Mouse (Mus musculus): Measurements from ENCODE around the gene Mapk10. TPM values are rescaled to one million over a fixed set of nuclear protein-coding genes. Genes with fewer than 3 reads are reported as not detected.

Gene Mapk10
- polyA plus RNA-seq, 1 experiment from 2014 or later, result 0.59 TPM

GRCm38 (mm10) chr5:102905441-102906211, 305.5 kb downstream of the Mapk10 start:
- H3K9ac ChIP-seq (ENCODE audit: low read length), result no peak overlapping the region
- no peaks in the 10 kb centered on the region for H3K27me3 ChIP-seq (ENCODE audit: control insufficient read depth, insufficient read depth, low read length)
- no peak overlapping the region for H3K4me2 ChIP-seq (ENCODE audit: low read depth, severe bottlenecking)
- no peaks in the 10 kb centered on the region for H3K4me1 ChIP-seq (ENCODE audit: control insufficient read depth, insufficient read depth, low read length)
- 75% methylated on average over 13 of the region's 13 CpGs for WGBS
- DNase-seq (ENCODE audit: low spot score), result no peak
- H3K36me3 ChIP-seq (ENCODE audit: control insufficient read depth, insufficient read depth, low read length), result no peaks in the 10 kb centered on the region
- H3K4me3 ChIP-seq (ENCODE audit: low read depth, low read length), result no peak overlapping the region
- no peak overlapping the region for H3K27ac ChIP-seq (replicated peaks; ENCODE audit: low read depth, low read length)
- ATAC-seq (ENCODE audit: insufficient number of reproducible peaks, low FRiP score, low TSS enrichment, low read depth), result no peak
- no peaks in the 10 kb centered on the region for H3K9me3 ChIP-seq (ENCODE audit: control insufficient read depth, low read length)

- ATAC-seq (ENCODE audit: insufficient number of reproducible peaks, low FRiP score, low TSS enrichment, low read depth) (no peak), DNase-seq (ENCODE audit: low spot score) (no peak)
- H3K4me3 ChIP-seq (ENCODE audit: low read depth, low read length), result no peak overlapping the region
- H3K9me3 ChIP-seq (ENCODE audit: control insufficient read depth, low read length), result no peaks in the 10 kb centered on the region
- no peaks in the 10 kb centered on the region for H3K36me3 ChIP-seq (ENCODE audit: control insufficient read depth, insufficient read depth, low read length)
- H3K27ac ChIP-seq (replicated peaks; ENCODE audit: low read depth, low read length), result no peak overlapping the region
- no peak overlapping the region for H3K4me2 ChIP-seq (ENCODE audit: low read depth, severe bottlenecking)
- 85% methylated on average over 12 of the region's 12 CpGs for WGBS
- H3K27me3 ChIP-seq (ENCODE audit: control insufficient read depth, insufficient read depth, low read length), result no peaks in the 10 kb centered on the region
- no peak overlapping the region for H3K9ac ChIP-seq (ENCODE audit: low read length)
- H3K4me1 ChIP-seq (ENCODE audit: control insufficient read depth, insufficient read depth, low read length), result no peaks in the 10 kb centered on the region
These were observed 307.1 kb downstream of the Mapk10 start for GRCm38 (mm10) chr5:102904066-102904465.

- no peak overlapping the region for H3K4me3 ChIP-seq (ENCODE audit: low read depth, low read length)
- no peak overlapping the region for H3K9ac ChIP-seq (ENCODE audit: low read length)
- 89% methylated on average over 9 of the region's 9 CpGs for WGBS
- H3K27ac ChIP-seq (replicated peaks; ENCODE audit: low read depth, low read length), result no peak overlapping the region
- no peak overlapping the region for H3K4me2 ChIP-seq (ENCODE audit: low read depth, severe bottlenecking)
- H3K9me3 ChIP-seq (ENCODE audit: control insufficient read depth, low read length), result no peaks in the 10 kb centered on the region
- DNase-seq (ENCODE audit: low spot score) (no peak), ATAC-seq (ENCODE audit: insufficient number of reproducible peaks, low FRiP score, low TSS enrichment, low read depth) (no peak)
- no peaks in the 10 kb centered on the region for H3K4me1 ChIP-seq (ENCODE audit: control insufficient read depth, insufficient read depth, low read length)
- H3K36me3 ChIP-seq (ENCODE audit: control insufficient read depth, insufficient read depth, low read length), result no peaks in the 10 kb centered on the region
- no peaks in the 10 kb centered on the region for H3K27me3 ChIP-seq (ENCODE audit: control insufficient read depth, insufficient read depth, low read length)
These were observed 307.6 kb downstream of the Mapk10 start for GRCm38 (mm10) chr5:102903487-102903886.

DNA sequence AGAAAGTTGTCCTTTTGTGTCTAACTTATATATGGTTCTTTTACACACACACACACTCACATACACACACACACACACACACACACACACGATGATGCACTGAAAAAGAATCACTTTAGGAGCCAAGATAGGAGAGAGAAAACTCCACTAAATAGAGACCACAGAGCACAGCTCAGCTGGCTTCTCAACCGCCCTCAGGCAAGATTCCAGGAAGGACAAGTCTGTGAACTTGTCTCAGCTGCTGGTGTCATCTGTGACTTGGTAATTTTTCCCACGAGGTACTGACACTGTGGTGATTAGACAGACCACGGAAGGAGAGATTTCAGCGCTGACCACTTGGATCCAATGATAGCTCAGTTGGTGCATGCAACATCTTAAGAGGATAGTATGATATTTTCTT, 310.0 kb downstream of the Mapk10 start:
- Histone ChIP-seq H3K4me1 (ENCODE audit: control insufficient read depth, insufficient read depth, low read length) (no peaks in the 10 kb centered on the region), H3K27ac (replicated peaks; ENCODE audit: low read depth, low read length) (no peak overlapping the region), H3K36me3 (ENCODE audit: control insufficient read depth, insufficient read depth, low read length) (no peaks in the 10 kb centered on the region), H3K9me3 (ENCODE audit: control insufficient read depth, low read length) (no peaks in the 10 kb centered on the region), H3K4me2 (ENCODE audit: low read depth, severe bottlenecking) (no peak overlapping the region), H3K27me3 (ENCODE audit: control insufficient read depth, insufficient read depth, low read length) (no peaks in the 10 kb centered on the region), H3K4me3 (ENCODE audit: low read depth, low read length) (no peak overlapping the region), H3K9ac (ENCODE audit: low read length) (no peak overlapping the region)
- no peak for ATAC-seq (ENCODE audit: insufficient number of reproducible peaks, low FRiP score, low TSS enrichment, low read depth)
- no peak for DNase-seq (ENCODE audit: low spot score)
- 80% methylated on average over 5 of the region's 5 CpGs for WGBS

DNA sequence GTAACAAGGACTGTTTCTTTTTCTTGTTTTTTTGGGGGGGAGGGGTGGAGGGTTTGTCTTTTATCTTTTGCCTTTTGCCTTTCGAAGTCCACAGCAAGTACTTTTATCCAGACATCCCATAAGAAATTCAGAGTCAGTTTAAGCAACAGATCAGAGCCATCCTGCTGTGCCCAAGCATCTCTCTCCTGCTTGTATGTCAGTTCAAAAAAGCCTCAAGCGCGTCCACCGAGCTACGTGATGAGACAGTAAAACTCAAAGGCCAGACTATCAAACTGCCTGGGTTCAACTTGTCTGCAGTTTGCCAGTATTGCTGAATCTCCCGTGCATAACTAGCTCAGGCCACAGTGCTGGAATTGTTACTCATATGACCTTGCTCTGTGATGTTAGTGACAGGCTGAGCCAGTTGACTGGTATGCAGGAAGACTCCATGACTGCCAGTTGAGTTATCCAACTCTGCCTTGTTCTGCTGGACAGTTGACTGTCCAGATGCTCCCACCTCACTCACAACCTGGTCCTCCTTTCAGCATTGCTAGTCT, 311.4 kb downstream of the Mapk10 start:
- no peaks in the 10 kb centered on the region for H3K36me3 ChIP-seq (ENCODE audit: control insufficient read depth, insufficient read depth, low read length)
- no peak overlapping the region for H3K9ac ChIP-seq (ENCODE audit: low read length)
- no peaks in the 10 kb centered on the region for H3K27me3 ChIP-seq (ENCODE audit: control insufficient read depth, insufficient read depth, low read length)
- ATAC-seq (ENCODE audit: insufficient number of reproducible peaks, low FRiP score, low TSS enrichment, low read depth) (no peak), DNase-seq (ENCODE audit: low spot score) (no peak)
- H3K4me2 ChIP-seq (ENCODE audit: low read depth, severe bottlenecking), result no peak overlapping the region
- no peak overlapping the region for H3K4me3 ChIP-seq (ENCODE audit: low read depth, low read length)
- H3K9me3 ChIP-seq (ENCODE audit: control insufficient read depth, low read length), result no peaks in the 10 kb centered on the region
- H3K27ac ChIP-seq (replicated peaks; ENCODE audit: low read depth, low read length), result no peak overlapping the region
- WGBS, result 88% methylated on average over 6 of the region's 6 CpGs
- H3K4me1 ChIP-seq (ENCODE audit: control insufficient read depth, insufficient read depth, low read length), result no peaks in the 10 kb centered on the region

DNA sequence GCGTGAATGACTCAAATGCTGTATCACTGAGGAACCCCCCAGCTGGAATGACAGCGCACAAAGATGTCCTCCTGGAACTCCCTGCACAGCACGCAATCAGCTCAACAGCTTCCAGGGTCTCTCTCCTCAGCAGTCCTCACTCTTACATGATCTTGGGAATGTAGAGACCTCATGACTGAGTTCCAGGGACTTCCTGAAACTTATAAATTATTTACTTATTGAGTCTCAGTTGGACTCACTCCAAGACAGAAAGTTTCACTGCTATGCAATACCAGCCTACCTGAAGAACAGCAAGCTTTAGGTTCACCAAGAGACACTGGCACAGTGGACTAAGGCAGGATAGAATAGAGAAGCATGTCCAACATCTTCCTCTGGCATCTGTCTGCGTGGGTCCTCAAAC, 312.8 kb downstream of the Mapk10 start:
- Histone ChIP-seq H3K9me3 (ENCODE audit: control insufficient read depth, low read length) (no peaks in the 10 kb centered on the region), H3K27me3 (ENCODE audit: control insufficient read depth, insufficient read depth, low read length) (no peaks in the 10 kb centered on the region), H3K4me1 (ENCODE audit: control insufficient read depth, insufficient read depth, low read length) (no peaks in the 10 kb centered on the region), H3K27ac (replicated peaks; ENCODE audit: low read depth, low read length) (no peak overlapping the region), H3K4me2 (ENCODE audit: low read depth, severe bottlenecking) (no peak overlapping the region), H3K4me3 (ENCODE audit: low read depth, low read length) (no peak overlapping the region), H3K36me3 (ENCODE audit: control insufficient read depth, insufficient read depth, low read length) (no peaks in the 10 kb centered on the region), H3K9ac (ENCODE audit: low read length) (no peak overlapping the region)
- 93% methylated on average over 4 of the region's 4 CpGs for WGBS
- DNase-seq (ENCODE audit: low spot score) (no peak), ATAC-seq (ENCODE audit: insufficient number of reproducible peaks, low FRiP score, low TSS enrichment, low read depth) (no peak)

DNA sequence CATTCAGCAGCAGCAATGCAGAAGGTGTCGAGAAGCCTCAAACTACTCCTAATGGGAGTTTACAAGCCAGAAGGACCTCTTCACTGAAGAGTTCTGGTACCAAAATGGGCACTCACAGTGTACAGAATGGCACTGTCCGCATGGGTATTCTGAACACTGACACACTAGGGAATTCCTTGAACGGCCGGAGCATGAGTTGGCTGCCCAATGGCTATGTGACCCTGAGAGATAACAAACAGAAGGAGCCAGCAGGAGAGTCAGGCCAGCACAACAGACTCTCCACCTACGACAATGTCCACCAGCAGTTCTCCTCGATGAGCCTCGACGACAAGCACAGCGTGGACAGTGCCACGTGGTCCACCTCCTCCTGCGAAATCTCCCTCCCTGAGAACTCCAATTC, 318.9 kb downstream of the Mapk10 start:
- WGBS, result 94% methylated on average over 11 of the region's 11 CpGs
- Histone ChIP-seq H3K4me3 (ENCODE audit: low read depth, low read length) (no peak overlapping the region), H3K4me2 (ENCODE audit: low read depth, severe bottlenecking) (no peak overlapping the region), H3K27me3 (ENCODE audit: control insufficient read depth, insufficient read depth, low read length) (no peaks in the 10 kb centered on the region), H3K9ac (ENCODE audit: low read length) (no peak overlapping the region), H3K27ac (replicated peaks; ENCODE audit: low read depth, low read length) (no peak overlapping the region), H3K36me3 (ENCODE audit: control insufficient read depth, insufficient read depth, low read length) (no peaks in the 10 kb centered on the region), H3K9me3 (ENCODE audit: control insufficient read depth, low read length) (no peaks in the 10 kb centered on the region), H3K4me1 (ENCODE audit: control insufficient read depth, insufficient read depth, low read length) (no peaks in the 10 kb centered on the region)
- ATAC-seq (ENCODE audit: insufficient number of reproducible peaks, low FRiP score, low TSS enrichment, low read depth), result no peak
- no peak for DNase-seq (ENCODE audit: low spot score)

DNA sequence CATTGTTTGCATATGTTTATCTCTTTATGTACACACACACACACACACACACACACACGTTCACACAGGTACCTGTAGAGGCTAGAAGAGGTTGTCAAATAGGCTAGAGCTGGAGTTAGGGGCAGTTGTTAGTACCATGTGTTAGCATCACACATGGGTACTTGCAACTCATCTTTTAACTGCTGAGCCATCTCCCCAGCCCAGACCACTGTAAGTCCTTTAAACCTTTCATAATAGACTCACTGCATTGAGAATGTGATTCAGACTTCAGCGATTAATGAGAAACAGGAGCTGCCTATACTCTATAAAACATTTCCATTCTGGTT, 322.0 kb downstream of the Mapk10 start:
- Histone ChIP-seq H3K4me3 (ENCODE audit: low read depth, low read length) (no peak overlapping the region), H3K27me3 (ENCODE audit: control insufficient read depth, insufficient read depth, low read length) (no peaks in the 10 kb centered on the region), H3K4me2 (ENCODE audit: low read depth, severe bottlenecking) (no peak overlapping the region), H3K9ac (ENCODE audit: low read length) (no peak overlapping the region), H3K27ac (replicated peaks; ENCODE audit: low read depth, low read length) (no peak overlapping the region), H3K4me1 (ENCODE audit: control insufficient read depth, insufficient read depth, low read length) (no peaks in the 10 kb centered on the region), H3K9me3 (ENCODE audit: control insufficient read depth, low read length) (no peaks in the 10 kb centered on the region), H3K36me3 (ENCODE audit: control insufficient read depth, insufficient read depth, low read length) (no peaks in the 10 kb centered on the region)
- ATAC-seq (ENCODE audit: insufficient number of reproducible peaks, low FRiP score, low TSS enrichment, low read depth) (no peak), DNase-seq (ENCODE audit: low spot score) (no peak)
- 85% methylated on average over 2 of the region's 2 CpGs for WGBS

All from limb, embryonic 11.5 days (tissue).